Mouse (Mus musculus): ENCODE data around the gene 2210016F16Rik. TPM values are rescaled to one million over a fixed set of nuclear protein-coding genes. Genes with fewer than 3 reads are reported as not detected.
"Not testable (repeated sequence)": the region's sequence is repeated elsewhere in the genome, so short reads cannot be mapped to it uniquely, and the experiment has no call there.

Gene 2210016F16Rik
- total RNA-seq, 4 experiments from 2014 or later: 6.8 to 9.5 (median 7.6) TPM

- no peak for DNase-seq (ENCODE audit: low spot score in 2 of 2)
Observed at GRCm38 (mm10) chr13:58384371-58384770, 654 bp downstream of the 2210016F16Rik start.

DNA sequence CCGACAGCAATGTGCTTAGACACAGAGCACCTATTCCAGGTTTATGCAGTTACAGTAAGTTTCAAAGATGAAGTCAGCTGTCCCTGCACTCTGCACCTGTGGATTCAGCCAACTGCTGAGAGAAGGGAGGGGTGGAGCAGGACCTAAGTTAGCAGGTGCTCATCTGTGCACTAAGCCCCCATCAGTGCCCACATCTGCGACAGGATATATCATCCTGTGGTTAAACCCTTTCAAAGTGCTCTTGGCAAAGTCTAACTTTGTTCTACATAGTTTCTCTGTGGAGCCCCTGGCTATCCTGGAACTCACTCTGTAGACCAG lies 11.9 kb downstream of the 2210016F16Rik start:
- no peak for DNase-seq (ENCODE audit: low spot score in 2 of 2)

- no peak for DNase-seq (ENCODE audit: low spot score in 2 of 2)
Observed at GRCm38 (mm10) chr13:58372278-58373152, 12.5 kb downstream of the 2210016F16Rik start.

DNA sequence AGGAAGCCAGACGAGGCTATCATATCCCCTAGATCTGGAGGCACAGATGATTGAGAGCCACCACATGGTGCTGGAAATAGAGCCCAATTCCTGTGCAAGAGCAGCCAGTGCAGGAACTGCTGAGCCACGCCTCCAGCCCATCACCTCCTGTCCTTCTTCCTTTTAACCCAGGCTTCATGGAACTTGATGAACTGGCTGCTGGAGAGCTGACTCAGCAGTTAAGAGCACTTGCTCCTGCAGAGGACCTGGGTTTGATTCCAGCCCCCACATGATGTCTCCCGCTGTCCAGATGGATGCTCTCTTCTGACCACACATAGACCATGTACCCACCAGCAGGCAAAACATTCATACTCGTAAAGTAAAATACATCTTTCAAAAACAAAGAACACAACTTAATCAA lies 16.2 kb downstream of the 2210016F16Rik start:
- no peak for DNase-seq (ENCODE audit: low spot score in 2 of 2)

DNA sequence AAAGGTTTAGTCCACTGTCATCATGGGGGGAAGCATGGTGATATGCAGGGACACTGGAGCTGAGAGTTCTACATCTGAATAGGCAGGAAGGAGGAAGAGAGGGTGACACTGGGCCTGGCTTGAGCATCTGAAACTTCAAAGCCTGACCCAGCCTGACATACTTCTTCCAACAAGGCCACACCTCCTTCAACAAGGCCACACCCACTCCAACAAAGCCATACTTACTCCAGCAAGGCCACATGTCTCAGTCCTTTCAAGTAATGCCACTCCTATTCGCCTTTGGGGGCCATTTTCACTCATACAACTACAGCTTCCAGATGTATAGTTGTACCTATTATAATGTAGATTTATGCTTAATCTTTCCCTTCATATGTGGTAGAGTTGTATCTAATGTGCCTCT lies 17.4 kb downstream of the 2210016F16Rik start:
- DNase-seq (ENCODE audit: low spot score in 2 of 2): no peak

DNA sequence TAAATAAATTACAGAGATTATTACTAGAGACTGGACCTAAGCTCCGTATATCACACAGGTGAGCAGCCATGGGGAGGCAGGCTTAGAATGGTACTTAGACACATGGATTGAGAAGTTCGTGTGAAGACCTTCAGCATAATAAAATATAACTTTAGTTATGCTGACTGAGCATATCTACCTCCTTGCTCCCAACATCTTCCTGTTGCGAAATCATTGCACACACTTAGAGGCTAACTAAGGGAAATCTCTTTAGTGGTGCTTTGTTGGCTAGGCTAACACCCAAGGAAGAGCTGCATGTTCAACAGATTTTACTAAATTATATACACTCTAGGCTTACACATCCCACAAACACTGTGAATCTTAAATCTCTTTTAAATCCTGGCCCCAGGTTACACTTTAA lies 18.7 kb downstream of the 2210016F16Rik start:
- no peak for DNase-seq (ENCODE audit: low spot score in 2 of 2)

DNA sequence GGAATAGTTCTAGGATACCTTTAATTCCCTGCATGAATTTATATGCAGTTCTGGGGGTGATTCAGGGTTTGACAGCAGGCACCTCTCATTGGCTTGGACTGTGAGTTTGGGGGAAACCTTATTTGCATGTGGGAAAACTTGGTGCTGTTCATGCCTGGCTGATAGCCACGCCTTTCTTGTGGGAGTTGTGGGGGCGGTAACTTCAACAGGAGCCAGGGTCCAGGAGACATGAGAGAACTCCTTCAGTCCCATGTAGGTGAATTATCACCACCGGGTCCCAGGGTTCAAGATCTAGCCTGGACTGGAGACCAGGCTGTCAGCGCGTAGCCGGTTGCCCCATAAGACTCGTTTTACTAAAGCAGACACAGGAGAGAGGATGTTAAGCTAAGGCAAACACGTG lies 19.8 kb downstream of the 2210016F16Rik start:
- DNase-seq (ENCODE audit: low spot score in 2 of 2): not testable (repeated sequence)

DNA sequence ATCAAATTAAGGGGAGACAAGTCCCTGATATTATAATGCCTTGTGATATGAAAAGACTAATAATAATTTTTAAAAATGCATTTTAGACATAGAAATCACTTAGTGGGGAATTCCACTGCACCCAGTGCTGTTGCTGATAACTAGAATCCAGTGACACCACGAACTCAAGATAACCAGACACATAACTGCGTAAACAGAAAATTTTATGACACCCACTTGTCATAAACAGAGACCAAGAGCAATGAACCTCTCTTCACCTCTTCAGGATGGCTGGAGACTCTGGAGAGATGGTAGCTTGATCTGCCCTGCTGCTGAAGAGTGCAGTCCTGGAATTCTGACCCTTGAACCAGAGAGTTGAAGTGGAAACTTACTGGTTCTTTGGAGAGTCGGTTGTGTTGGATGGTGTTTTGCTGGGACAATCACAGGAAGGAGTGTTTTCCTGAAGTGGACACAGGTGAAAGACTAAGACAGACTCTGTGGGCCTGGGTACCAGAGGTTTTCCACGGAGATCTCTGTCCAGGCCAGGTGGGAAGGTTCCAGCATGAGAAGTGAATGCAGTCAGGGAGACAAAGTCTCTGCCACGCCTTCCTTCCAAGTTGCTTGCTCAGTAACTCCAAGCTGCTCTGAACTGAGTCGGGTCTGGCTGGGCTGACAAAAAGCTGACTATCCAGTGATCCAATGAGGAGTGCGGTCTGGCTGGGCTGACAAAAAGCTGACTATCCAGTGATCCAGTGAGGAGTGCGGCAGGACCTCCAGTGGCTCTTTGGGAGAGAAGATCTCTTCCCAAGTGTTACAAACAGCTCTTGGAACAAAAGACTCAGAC lies 20.5 kb downstream of the 2210016F16Rik start:
- DNase-seq (ENCODE audit: low spot score in 2 of 2): no peak

GRCm38 (mm10) chr13:58359304-58359653 lies 25.7 kb downstream of the 2210016F16Rik start:
- DNase-seq (ENCODE audit: low spot score in 2 of 2): no peak

- DNase-seq (ENCODE audit: low spot score in 2 of 2): peak; percentile 18 to 40
Observed at GRCm38 (mm10) chr13:58358629-58359303, 26.3 kb downstream of the 2210016F16Rik start, which contains the start of gene Kif27. Kif27 (minus strand) TSS chr13:58359122.

GRCm38 (mm10) chr13:58352996-58353395 lies 32.0 kb downstream of the 2210016F16Rik start:
- no peak for DNase-seq (ENCODE audit: low spot score in 2 of 2)

DNA sequence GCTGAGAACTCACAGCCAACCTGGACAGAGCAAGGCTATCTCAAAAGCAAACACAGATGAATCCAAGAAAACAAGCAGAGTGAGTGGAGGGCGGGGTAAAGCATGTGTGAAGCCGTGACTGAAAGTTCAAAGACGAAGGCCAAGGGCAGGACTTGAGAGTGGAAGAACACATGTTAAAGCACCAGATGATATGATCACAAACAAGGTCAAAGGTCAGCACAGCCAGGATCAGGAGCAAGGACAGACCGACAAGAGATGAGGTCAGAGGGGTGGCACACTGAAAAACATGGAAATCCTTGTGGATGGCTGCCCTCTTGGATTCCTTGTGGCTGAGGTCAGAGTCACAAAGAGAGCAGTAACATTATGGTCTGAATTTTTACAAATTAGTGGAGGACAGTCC lies 34.4 kb downstream of the 2210016F16Rik start:
- no peak for DNase-seq (ENCODE audit: low spot score in 2 of 2)

- peak in 1 of 2 experiments; percentile 35 for DNase-seq (ENCODE audit: low spot score in 2 of 2)
Observed at GRCm38 (mm10) chr13:58344505-58344904, 40.5 kb downstream of the 2210016F16Rik start.

GRCm38 (mm10) chr13:58337456-58337855 lies 47.6 kb downstream of the 2210016F16Rik start:
- DNase-seq (ENCODE audit: low spot score in 2 of 2): no peak

DNA sequence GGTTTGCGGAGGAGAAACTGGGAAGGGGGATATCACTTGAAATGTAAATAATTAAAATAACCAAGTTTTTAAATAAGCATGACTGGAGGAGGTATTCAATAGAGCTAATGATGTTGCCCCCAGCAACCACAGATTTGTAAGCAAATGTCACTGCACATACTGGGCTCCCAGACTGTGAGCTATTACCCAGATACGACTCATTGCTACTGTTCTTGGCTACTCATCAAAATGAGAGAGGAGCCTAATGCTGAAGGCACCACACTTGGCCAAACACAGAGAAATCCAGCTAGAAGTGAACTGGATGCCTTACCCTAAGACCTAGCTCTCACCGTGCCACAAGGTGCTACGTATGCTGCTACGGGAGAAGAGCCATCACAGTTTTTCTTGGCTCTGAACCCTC lies 50.9 kb downstream of the 2210016F16Rik start:
- DNase-seq (ENCODE audit: low spot score in 2 of 2): peak; percentile 15 to 19

Small RNAs within 50 kb of the gene (microRNA-seq; reads per million reads assigned to microRNA genes)
- gene Mir7-1: 67.0 to 70.8 reads per million in 2 experiments

Other genes with a start within 250 kb of the 2210016F16Rik start
- gene Idnk, start 227.6 kb downstream of the 2210016F16Rik start, total RNA-seq (2022): 10 to 100 TPM; 29.5 to 39.2 (median 33.4) TPM
- gene Ubqln1, start 169.6 kb downstream of the 2210016F16Rik start, total RNA-seq (2022): 100 to 1,000 TPM; 139 to 165 (median 152) TPM
- 10 to 100 TPM; 17.6 to 22.4 (median 19.1) TPM for gene Gkap1, start 109.5 kb downstream of the 2210016F16Rik start, total RNA-seq (2022)
- gene Kif27, start 26.1 kb downstream of the 2210016F16Rik start, total RNA-seq (2022): 1 to 10 TPM; 2.9 to 4.5 (median 4.1) TPM
- 10 to 100 TPM; 17.0 to 20.7 (median 18.1) TPM for gene Rmi1, start 17.0 kb upstream of the 2210016F16Rik start, total RNA-seq (2022)
- 100 to 1,000 TPM; 676 to 762 (median 708) TPM for gene Hnrnpk, start 18.1 kb upstream of the 2210016F16Rik start, total RNA-seq (2022)
- gene Slc28a3, start 225.7 kb upstream of the 2210016F16Rik start, total RNA-seq (2022): under 1 TPM in 3 of 4 experiments, not detected in 1; 0.11 to 0.85 (median 0.37) TPM